Mouse (Mus musculus) MEL (cell line): ENCODE measurements at regions not wholly inside any gene's neighbourhood (a gene's known extent, or its start where the extent isn't known, plus 50 kb on each side); places are given as distances from the start of the nearest gene placed in this dataset.

ENCODE experiments used
- DNase-seq: peaks from one replicate; pipeline ENCODE4 v3.0.0; 2011; ENCODE audit warnings: low read depth, low spot score
- H3K27ac ChIP-seq: 2 replicates; pipeline ENCODE4 v1.5.1; 2012; ENCODE audit warnings: low read depth, mild to moderate bottlenecking, control low read depth, low read length, moderate library complexity; ENCODE audit not compliant: control insufficient read depth
- H3K27me3 ChIP-seq, 2 experiments: fragments of 150-350 bp in 1 of 2; sonication (generic) in 1 of 2; 2 replicates each; pipeline ENCODE4 v1.6.1; 2012; ENCODE audit warnings: low read length in 2 of 2, mild to moderate bottlenecking in 2 of 2, improper control_type of control experiment in 1 of 2, moderate library complexity in 1 of 2; ENCODE audit not compliant: insufficient read depth in 2 of 2, control insufficient read depth in 1 of 2
- H3K36me3 ChIP-seq, 2 experiments: 2 replicates each; pipeline ENCODE4 v1.6.1; 2012 to 2014; ENCODE audit warnings: low read length in 2 of 2, improper control_type of control experiment in 1 of 2, inconsistent platforms in 1 of 2, mild to moderate bottlenecking in 1 of 2; ENCODE audit not compliant: insufficient read depth in 2 of 2, control insufficient read depth in 1 of 2
- H3K4me1 ChIP-seq, 2 experiments: fragments of 150-350 bp in 1 of 2; sonication (generic) in 1 of 2; 2 replicates each; pipeline ENCODE4 v1.6.1; 2012; ENCODE audit warnings: low read length in 2 of 2, improper control_type of control experiment in 1 of 2, mild to moderate bottlenecking in 1 of 2; ENCODE audit not compliant: insufficient read depth in 2 of 2, control insufficient read depth in 1 of 2
- H3K4me3 ChIP-seq, 2 experiments: fragments of 150-350 bp in 1 of 2; sonication (generic) in 1 of 2; 2 replicates each; pipeline ENCODE4 v1.5.1; 2012; ENCODE audit warnings: low read depth in 2 of 2, low read length in 2 of 2, mild to moderate bottlenecking in 2 of 2, moderate library complexity in 2 of 2, control low read depth in 1 of 2, improper control_type of control experiment in 1 of 2; ENCODE audit not compliant: control insufficient read depth in 1 of 2, insufficient read depth in 1 of 2
- H3K79me2 ChIP-seq: 2 replicates; pipeline ENCODE4 v1.6.1; 2012; ENCODE audit warnings: mild to moderate bottlenecking, low read length, moderate library complexity; ENCODE audit not compliant: control insufficient read depth, poor library complexity, insufficient read depth
- H3K9ac ChIP-seq: 2 replicates; pipeline ENCODE4 v1.6.1; 2012; ENCODE audit warnings: low read depth, mild to moderate bottlenecking, control low read depth, low read length, moderate library complexity; ENCODE audit not compliant: control insufficient read depth, poor library complexity, severe bottlenecking
- H3K9me3 ChIP-seq: fragments of 150-350 bp; sonication (generic); replicated peaks from 2 replicates; pipeline ENCODE4 v1.6.1; 2012; ENCODE audit warnings: mild to moderate bottlenecking, low read length, improper control_type of control experiment, moderate library complexity; ENCODE audit not compliant: insufficient read depth
- CHD2 ChIP-seq: IDR thresholded peaks from 2 replicates; pipeline ENCODE4 v1.6.1; 2011; ENCODE audit warnings: low read length, improper control_type of control experiment
- CTCF ChIP-seq, 3 experiments: IDR thresholded peaks in 2 of 3; conservative IDR thresholded peaks in 1 of 3; 2 replicates each; pipeline ENCODE4 v1.5.1; 2011 to 2012; ENCODE audit warnings: low read length in 3 of 3, low read depth in 2 of 3, mild to moderate bottlenecking in 2 of 3, improper control_type of control experiment in 1 of 3, inconsistent platforms in 1 of 3, mixed read lengths in 1 of 3, moderate library complexity in 1 of 3; ENCODE audit not compliant: control insufficient read depth in 1 of 3, insufficient read depth in 1 of 3, poor library complexity in 1 of 3, severe bottlenecking in 1 of 3
- E2F4 ChIP-seq: IDR thresholded peaks from 2 replicates; pipeline ENCODE4 v1.6.1; 2011; ENCODE audit warnings: low read depth, low read length, improper control_type of control experiment, borderline replicate concordance
- ELF1 ChIP-seq: IDR thresholded peaks from 2 replicates; pipeline ENCODE4 v1.6.1; 2014; ENCODE audit warnings: low read depth, mild to moderate bottlenecking, inconsistent platforms, low read length, improper control_type of control experiment, moderate library complexity
- ETS1 ChIP-seq: IDR thresholded peaks from 2 replicates; pipeline ENCODE4 v1.6.1; 2012; ENCODE audit warnings: low read depth, mild to moderate bottlenecking, inconsistent platforms, low read length, improper control_type of control experiment, moderate library complexity
- HCFC1 ChIP-seq: IDR thresholded peaks from 2 replicates; pipeline ENCODE4 v1.6.1; 2012; ENCODE audit warnings: low read depth, mild to moderate bottlenecking, inconsistent platforms, low read length, improper control_type of control experiment, moderate library complexity
- MAFK ChIP-seq: IDR thresholded peaks from 2 replicates; pipeline ENCODE4 v1.6.1; 2011; ENCODE audit warnings: low read depth, mild to moderate bottlenecking, low read length, improper control_type of control experiment, borderline replicate concordance
- MEF2A ChIP-seq: IDR thresholded peaks from 2 replicates; pipeline ENCODE4 v1.6.1; 2014; ENCODE audit warnings: low read depth, mild to moderate bottlenecking, inconsistent platforms, low read length, improper control_type of control experiment; ENCODE audit not compliant: poor library complexity, insufficient replicate concordance, severe bottlenecking; ENCODE audit errors: extremely low read depth
- MYC ChIP-seq: IDR thresholded peaks from 2 replicates; pipeline ENCODE4 v1.6.1; 2011; ENCODE audit warnings: low read depth, mild to moderate bottlenecking, low read length, improper control_type of control experiment, moderate library complexity
- NELFE ChIP-seq: IDR thresholded peaks from 2 replicates; pipeline ENCODE4 v1.6.1; 2011; ENCODE audit warnings: low read depth, low read length, improper control_type of control experiment
- NRF1 ChIP-seq: IDR thresholded peaks from 2 replicates; pipeline ENCODE4 v1.6.1; 2014; ENCODE audit warnings: low read depth, mild to moderate bottlenecking, inconsistent platforms, low read length, improper control_type of control experiment, moderate library complexity; ENCODE audit not compliant: poor library complexity, insufficient read depth, severe bottlenecking
- POLR2A ChIP-seq, 2 experiments: IDR thresholded peaks; 2 replicates each; pipeline ENCODE4 v1.6.1; 2011 to 2012; ENCODE audit warnings: low read length in 2 of 2, mild to moderate bottlenecking in 2 of 2, control low read depth in 1 of 2, improper control_type of control experiment in 1 of 2, low read depth in 1 of 2, moderate library complexity in 1 of 2; ENCODE audit not compliant: control insufficient read depth in 1 of 2, insufficient read depth in 1 of 2, poor library complexity in 1 of 2
- POLR2AphosphoS5 ChIP-seq: IDR thresholded peaks from 2 replicates; pipeline ENCODE4 v1.6.1; 2012; ENCODE audit warnings: low read depth, borderline replicate concordance, mild to moderate bottlenecking, inconsistent platforms, low read length, moderate library complexity, mixed read lengths
- SMC3 ChIP-seq: IDR thresholded peaks from 2 replicates; pipeline ENCODE4 v1.6.1; 2011; ENCODE audit warnings: low read depth, low read length, improper control_type of control experiment
- TBP ChIP-seq: IDR thresholded peaks from 2 replicates; pipeline ENCODE4 v1.8.0; 2011; ENCODE audit warnings: low read depth, low read length, improper control_type of control experiment
- ZC3H11A ChIP-seq: IDR thresholded peaks from 2 replicates; pipeline ENCODE4 v1.6.1; 2012; ENCODE audit warnings: low read depth, mild to moderate bottlenecking, inconsistent platforms, low read length, improper control_type of control experiment
- ZKSCAN1 ChIP-seq: IDR thresholded peaks from 2 replicates; pipeline ENCODE4 v1.6.1; 2012; ENCODE audit warnings: low read depth, mild to moderate bottlenecking, inconsistent platforms, low read length, improper control_type of control experiment, moderate library complexity
- ZNF384 ChIP-seq: IDR thresholded peaks from 2 replicates; pipeline ENCODE4 v1.6.1; 2012; ENCODE audit warnings: low read depth, mild to moderate bottlenecking, inconsistent platforms, low read length, improper control_type of control experiment

DNA sequence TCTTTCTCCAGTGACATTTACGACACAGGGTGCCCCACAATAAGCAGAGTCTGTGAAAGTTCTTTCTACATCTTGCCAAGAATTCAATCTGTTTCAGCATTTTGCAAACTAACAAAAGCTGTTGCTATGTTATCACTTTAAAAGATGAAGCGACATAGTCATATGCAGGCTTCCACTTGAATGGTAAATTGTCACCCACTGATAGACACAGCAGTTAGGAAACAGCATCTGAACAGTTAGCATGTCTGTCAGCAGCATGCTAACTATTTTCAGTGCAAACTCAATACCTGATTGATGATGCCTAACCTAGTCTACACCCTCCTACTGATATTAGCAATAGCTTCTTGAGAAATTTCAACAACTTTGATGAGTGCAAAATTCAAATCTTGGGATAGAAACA, 1348.1 kb upstream of the Gm7489 start:
- Histone ChIP-seq H3K4me3 (no peak overlapping the region), H3K27me3 (no peaks in the 10 kb centered on the region), H3K9me3 (no peaks in the 10 kb centered on the region), H3K79me2 (no peaks in the 10 kb centered on the region), H3K27ac (no peak overlapping the region), H3K4me1 (no peaks in the 10 kb centered on the region), H3K9ac (no peak overlapping the region), H3K36me3 (no peaks in the 10 kb centered on the region)
- no peak for TF ChIP-seq NELFE
- no peak for TF ChIP-seq MAFK
- no peak for TF ChIP-seq POLR2AphosphoS5
- no peak for TF ChIP-seq ZC3H11A
- TF ChIP-seq E2F4, result no peak
- no peak for TF ChIP-seq CHD2
- no peak for TF ChIP-seq TBP
- TF ChIP-seq NRF1, result no peak
- TF ChIP-seq ZNF384, result no peak
- no peak for TF ChIP-seq HCFC1
- TF ChIP-seq ZKSCAN1, result no peak
- no peak for TF ChIP-seq ETS1
- TF ChIP-seq ELF1, result no peak
- no peak for TF ChIP-seq POLR2A (IDR thresholded peaks at IDR 0.05; ENCODE audit: control insufficient read depth in 1 of 2, insufficient read depth in 1 of 2, low read depth in 1 of 2, low read length in 2 of 2, poor library complexity in 1 of 2)
- TF ChIP-seq MEF2A, result no peak
- no peak for TF ChIP-seq SMC3
- TF ChIP-seq MYC, result no peak
- DNase-seq, result no peak

GRCm38 (mm10) chr15:52558682-52559081, 1326.0 kb upstream of the Gm7489 start:
- H3K79me2 ChIP-seq, result no peaks in the 10 kb centered on the region
- TF ChIP-seq MAFK (peak; percentile 34; the same call in 1 of the 2 replicates), CTCF (IDR thresholded peaks at IDR 0.05 in 2 of 3, conservative IDR thresholded peaks at IDR 0.05 in 1 of 3; ENCODE audit: control insufficient read depth in 1 of 3, insufficient read depth in 1 of 3, low read depth in 2 of 3, low read length in 3 of 3, poor library complexity in 1 of 3, severe bottlenecking in 1 of 3) (no peak)
- H3K36me3 ChIP-seq, result no peaks in the 10 kb centered on the region
- no peaks in the 10 kb centered on the region for H3K27me3 ChIP-seq
- no peak overlapping the region for H3K4me3 ChIP-seq
- H3K27ac ChIP-seq, result no peak overlapping the region
- H3K9ac ChIP-seq, result no peak overlapping the region
- no peaks in the 10 kb centered on the region for H3K4me1 ChIP-seq
- no peak for DNase-seq
- H3K9me3 ChIP-seq, result no peaks in the 10 kb centered on the region
